Mouse (Mus musculus) kidney, embryonic 16.5 days (tissue): ENCODE data around the gene Slc47a2. TPM values are rescaled to one million over a fixed set of nuclear protein-coding genes. Genes with fewer than 3 reads are reported as not detected.

Experiments used
- ATAC-seq: fragments of 200-750 bp; cut with Nextera tagmentation; 2 replicates; pipeline ENCODE4 v1.8.0; 2017; ENCODE audit warnings: moderate TSS enrichment; ENCODE audit not compliant: low FRiP score, low TSS enrichment
- H3K27ac ChIP-seq: fragments of 300-500 bp; sonication (generic); 2 replicates; pipeline ENCODE4 v1.5.1; 2014; ENCODE audit warnings: low read length
- H3K27me3 ChIP-seq: fragments of 300-500 bp; sonication (generic); 2 replicates; pipeline ENCODE4 v1.6.1; 2014; ENCODE audit warnings: low read length, control low read depth, mixed read lengths; ENCODE audit not compliant: insufficient read depth
- H3K36me3 ChIP-seq: fragments of 300-500 bp; sonication (generic); 2 replicates; pipeline ENCODE4 v1.6.1; 2014; ENCODE audit warnings: low read length, control low read depth, mixed read lengths; ENCODE audit not compliant: insufficient read depth
- H3K4me1 ChIP-seq: fragments of 300-500 bp; sonication (generic); 2 replicates; pipeline ENCODE4 v1.6.1; 2014; ENCODE audit warnings: low read length, control low read depth, mixed read lengths; ENCODE audit not compliant: insufficient read depth
- H3K4me2 ChIP-seq: fragments of 300-500 bp; sonication (generic); replicated peaks from 2 replicates; pipeline ENCODE4 v1.6.1; 2014; ENCODE audit warnings: low read depth, low read length
- H3K4me3 ChIP-seq: fragments of 300-500 bp; sonication (generic); 2 replicates; pipeline ENCODE4 v1.5.1; 2014; ENCODE audit warnings: mild to moderate bottlenecking, low read length
- H3K9ac ChIP-seq: fragments of 300-500 bp; sonication (generic); replicated peaks from 2 replicates; pipeline ENCODE4 v1.6.1; 2014; ENCODE audit warnings: low read length
- H3K9me3 ChIP-seq: fragments of 300-500 bp; sonication (generic); 2 replicates; pipeline ENCODE4 v1.6.1; 2016; ENCODE audit warnings: low read length, control low read depth
- WGBS: fragments of 180-500 bp; shearing (Covaris S2); extraction: QIAGEN DNeasy Blood & Tissue Kit; methylation state at CpG from one replicate; pipeline ENCODE4 v1.1.7; 2014; 5-methylcytosine and 5-hydroxymethylcytosine counted together
- polyA plus RNA-seq: library from polyadenylated mRNA; unstranded; fragments of >200 nt; fragmentation: Nextera tagmentation; extraction: Ambion mirVana; gene quantifications from 2 replicates; pipeline ENCODE4 v1.2.1, GENCODE M21; 2015

Slc47a2 gene
- polyA plus RNA-seq, 1 experiment from 2014 or later = 0.10 TPM

DNA sequence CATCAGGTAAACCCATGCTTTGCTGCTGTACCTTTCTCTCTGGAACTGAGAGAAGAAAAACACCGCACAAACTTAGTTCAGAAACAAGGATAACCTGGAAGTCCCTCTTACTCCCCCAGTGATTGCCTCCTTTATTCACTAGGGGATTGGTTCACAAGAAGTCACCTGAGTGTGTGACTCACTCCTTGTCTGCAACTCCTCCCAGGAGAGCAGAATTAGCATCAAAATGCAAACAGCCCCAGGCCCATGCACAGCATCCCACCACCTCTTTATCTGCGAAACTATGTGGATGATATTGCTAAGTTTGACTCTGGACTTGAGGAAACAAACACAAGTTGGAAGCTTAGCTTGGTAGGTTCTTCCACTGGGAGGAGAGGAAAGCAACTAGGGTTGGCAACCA is 45.3 kb downstream of the Slc47a2 start:
- no peaks in the 10 kb centered on the region for H3K27me3 ChIP-seq
- no peaks in the 10 kb centered on the region for H3K36me3 ChIP-seq
- no peak overlapping the region for H3K4me2 ChIP-seq
- H3K9ac ChIP-seq = no peak overlapping the region
- WGBS = 74% methylated on average over 2 of the region's 2 CpGs
- ATAC-seq = no peak
- peaks cover 10% of the 10 kb centered on the region; the same call in 1 of the 2 replicates for H3K4me1 ChIP-seq
- H3K9me3 ChIP-seq = peaks cover 3% of the 10 kb centered on the region
- H3K27ac ChIP-seq = no peak overlapping the region
- no peak overlapping the region for H3K4me3 ChIP-seq

DNA sequence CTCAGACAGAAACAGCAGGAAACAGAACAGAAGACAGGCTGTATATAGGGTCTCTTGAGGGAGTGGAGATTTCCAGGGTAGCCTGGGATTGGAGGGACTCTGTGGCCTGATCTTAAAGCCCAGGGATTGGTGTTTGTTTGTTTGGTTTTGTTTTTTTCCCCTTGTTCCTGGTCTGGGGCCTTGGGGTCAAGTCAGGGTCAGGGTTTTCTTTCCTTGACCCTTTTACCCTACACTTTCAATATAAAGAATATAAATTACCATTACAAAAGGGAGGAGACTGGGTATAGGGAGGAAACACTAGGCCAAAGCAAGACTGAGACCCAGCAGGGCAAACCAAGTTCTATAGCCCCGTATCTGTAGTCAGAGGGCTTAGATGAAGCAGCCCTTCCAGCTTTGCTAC is 46.1 kb downstream of the Slc47a2 start:
- H3K4me1 ChIP-seq = peaks cover 10% of the 10 kb centered on the region; the same call in 1 of the 2 replicates
- H3K9me3 ChIP-seq = peaks cover 3% of the 10 kb centered on the region
- H3K27me3 ChIP-seq = no peaks in the 10 kb centered on the region
- ATAC-seq = no peak
- H3K4me2 ChIP-seq = no peak overlapping the region
- H3K4me3 ChIP-seq = no peak overlapping the region
- no peak overlapping the region for H3K9ac ChIP-seq
- no peaks in the 10 kb centered on the region for H3K36me3 ChIP-seq
- 76% methylated on average over 1 of the region's 1 CpGs for WGBS
- no peak overlapping the region for H3K27ac ChIP-seq

DNA sequence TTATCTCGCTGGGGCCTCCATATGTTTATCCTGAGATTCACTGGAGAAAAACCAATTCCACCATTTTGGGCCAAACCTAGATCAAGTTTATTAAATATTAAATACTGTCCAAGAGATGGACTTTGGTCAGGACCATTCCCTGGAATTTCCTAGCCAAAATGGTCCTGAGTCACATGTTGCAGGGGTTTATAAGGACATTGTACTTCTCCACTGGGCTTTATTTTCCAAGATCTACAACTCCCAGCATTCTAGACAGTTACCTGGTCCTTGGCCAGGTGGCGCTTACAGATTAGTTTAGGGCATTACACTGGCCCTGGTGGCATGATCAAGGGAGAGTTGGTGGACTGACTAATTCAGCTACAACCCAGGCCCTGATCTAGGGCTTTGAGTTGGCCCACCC is 47.1 kb downstream of the Slc47a2 start:
- H3K4me1 ChIP-seq = 0 out of 2 replicates have a peak, but pooled peaks cover 5% of the 10 kb centered on the region
- H3K27me3 ChIP-seq = no peaks in the 10 kb centered on the region
- no peak overlapping the region for H3K27ac ChIP-seq
- H3K36me3 ChIP-seq = no peaks in the 10 kb centered on the region
- no peak for ATAC-seq
- H3K4me3 ChIP-seq = no peak overlapping the region
- peaks cover 3% of the 10 kb centered on the region for H3K9me3 ChIP-seq
- H3K9ac ChIP-seq = no peak overlapping the region
- 90% methylated on average over 2 of the region's 2 CpGs for WGBS
- H3K4me2 ChIP-seq = no peak overlapping the region

DNA sequence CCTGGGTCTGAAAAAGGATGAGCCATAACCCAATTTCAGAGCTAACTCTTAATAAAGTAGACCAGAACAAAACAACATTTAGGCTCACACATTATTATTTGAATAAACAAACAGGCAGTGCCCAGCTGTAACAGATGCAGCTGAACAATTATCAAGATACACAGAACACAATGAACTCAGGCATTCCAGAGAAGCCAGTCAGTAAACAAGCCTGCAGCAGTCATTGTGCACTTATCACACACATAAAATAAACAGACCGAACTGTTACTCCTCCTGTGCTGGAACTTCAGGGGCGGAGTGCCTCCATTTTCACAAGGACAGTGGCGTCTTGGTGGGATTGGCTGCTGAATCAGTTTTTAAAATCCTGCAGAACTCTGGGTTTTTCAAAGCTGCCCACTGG is 48.2 kb downstream of the Slc47a2 start:
- WGBS = 77% methylated on average over 3 of the region's 3 CpGs
- Histone ChIP-seq H3K27ac (no peak overlapping the region), H3K4me3 (no peak overlapping the region), H3K27me3 (no peaks in the 10 kb centered on the region), H3K36me3 (no peaks in the 10 kb centered on the region), H3K4me2 (no peak overlapping the region), H3K9me3 (peaks cover 3% of the 10 kb centered on the region), H3K4me1 (no peaks in the 10 kb centered on the region), H3K9ac (no peak overlapping the region)
- no peak for ATAC-seq

DNA sequence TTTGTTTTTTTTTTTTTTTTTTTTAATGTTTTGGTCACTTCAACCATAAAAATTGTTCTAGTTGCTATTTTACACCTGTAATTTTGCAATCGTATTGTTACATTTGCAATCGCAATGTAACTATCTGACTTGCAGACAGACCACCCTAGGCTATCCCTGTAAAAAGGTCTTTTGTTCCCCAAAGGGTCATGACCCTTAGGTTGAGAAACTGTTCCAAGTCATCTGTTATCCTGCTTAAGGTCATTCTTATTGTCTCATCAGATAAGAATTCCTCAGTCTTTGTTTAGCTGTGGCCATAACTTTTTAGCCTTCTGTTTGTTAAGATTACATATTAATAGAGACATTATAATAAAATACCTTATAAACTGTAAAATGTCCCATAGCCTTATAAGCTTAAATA is 49.4 kb downstream of the Slc47a2 start:
- no peaks in the 10 kb centered on the region for H3K4me1 ChIP-seq
- no peak overlapping the region for H3K27ac ChIP-seq
- no peaks in the 10 kb centered on the region for H3K36me3 ChIP-seq
- H3K27me3 ChIP-seq = no peaks in the 10 kb centered on the region
- WGBS = 75% methylated on average over 2 of the region's 2 CpGs
- peaks cover 3% of the 10 kb centered on the region for H3K9me3 ChIP-seq
- H3K4me2 ChIP-seq = no peak overlapping the region
- H3K9ac ChIP-seq = no peak overlapping the region
- ATAC-seq = no peak
- H3K4me3 ChIP-seq = no peak overlapping the region

DNA sequence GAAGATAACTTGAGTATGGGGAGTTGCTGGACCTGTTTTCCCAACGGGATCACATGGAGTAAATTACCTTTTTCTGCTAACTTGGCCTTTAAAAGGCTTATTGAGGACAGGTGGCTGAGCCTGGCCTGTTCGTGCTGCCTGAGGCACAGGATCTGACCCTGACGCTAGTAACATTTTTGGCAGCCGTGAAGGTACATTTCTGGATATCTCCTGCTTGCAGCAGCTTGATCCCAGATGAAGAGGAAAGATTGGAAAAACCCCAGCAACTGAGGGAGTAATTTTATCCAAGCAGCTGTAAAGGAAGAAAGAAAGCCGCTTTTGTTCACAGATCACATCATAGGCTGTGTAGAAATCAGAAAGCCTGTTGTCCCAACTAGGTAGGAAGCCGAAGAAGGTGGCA is 58.3 kb downstream of the Slc47a2 start:
- Histone ChIP-seq H3K27ac (no peak overlapping the region), H3K9me3 (no peaks in the 10 kb centered on the region), H3K4me1 (no peaks in the 10 kb centered on the region), H3K4me2 (no peak overlapping the region), H3K27me3 (no peaks in the 10 kb centered on the region), H3K9ac (no peak overlapping the region), H3K36me3 (no peaks in the 10 kb centered on the region), H3K4me3 (no peak overlapping the region)
- no peak for ATAC-seq
- WGBS = 65% methylated on average over 6 of the region's 6 CpGs

DNA sequence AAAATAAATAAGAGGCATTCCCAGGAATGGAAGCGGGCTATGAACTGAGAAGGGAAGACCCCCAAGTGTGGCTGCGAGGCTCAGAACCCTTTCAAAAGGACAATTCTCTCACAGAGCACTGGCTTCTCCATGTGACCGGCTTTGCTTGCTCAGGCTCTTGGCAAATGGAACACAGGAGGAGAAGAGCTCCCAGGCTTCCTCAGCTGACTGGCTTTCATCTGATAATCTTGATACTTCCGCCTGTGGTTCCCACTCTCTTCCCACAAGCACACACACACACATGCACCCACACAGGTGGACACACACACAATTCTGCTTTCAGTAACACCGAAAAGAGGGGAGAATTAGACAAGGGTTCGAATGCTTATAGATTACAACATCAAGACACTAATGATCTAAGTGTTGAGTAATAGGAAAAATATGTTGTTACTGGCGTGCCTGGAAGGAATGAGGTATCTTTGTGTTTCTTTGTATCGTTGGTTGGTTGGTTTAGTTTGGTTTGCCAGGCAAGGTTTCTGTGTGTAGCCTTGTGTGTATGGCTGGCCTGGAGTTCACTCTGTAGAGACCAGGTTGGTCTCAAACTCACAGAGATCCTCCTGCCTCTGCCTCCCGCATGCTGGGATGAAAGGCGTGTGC is 59.1 kb downstream of the Slc47a2 start:
- WGBS = 85% methylated on average over 10 of the region's 10 CpGs
- Histone ChIP-seq H3K27ac (0 out of 2 replicates have a peak overlapping the region, but pooled peaks have one; percentile 15), H3K27me3 (no peaks in the 10 kb centered on the region)

DNA sequence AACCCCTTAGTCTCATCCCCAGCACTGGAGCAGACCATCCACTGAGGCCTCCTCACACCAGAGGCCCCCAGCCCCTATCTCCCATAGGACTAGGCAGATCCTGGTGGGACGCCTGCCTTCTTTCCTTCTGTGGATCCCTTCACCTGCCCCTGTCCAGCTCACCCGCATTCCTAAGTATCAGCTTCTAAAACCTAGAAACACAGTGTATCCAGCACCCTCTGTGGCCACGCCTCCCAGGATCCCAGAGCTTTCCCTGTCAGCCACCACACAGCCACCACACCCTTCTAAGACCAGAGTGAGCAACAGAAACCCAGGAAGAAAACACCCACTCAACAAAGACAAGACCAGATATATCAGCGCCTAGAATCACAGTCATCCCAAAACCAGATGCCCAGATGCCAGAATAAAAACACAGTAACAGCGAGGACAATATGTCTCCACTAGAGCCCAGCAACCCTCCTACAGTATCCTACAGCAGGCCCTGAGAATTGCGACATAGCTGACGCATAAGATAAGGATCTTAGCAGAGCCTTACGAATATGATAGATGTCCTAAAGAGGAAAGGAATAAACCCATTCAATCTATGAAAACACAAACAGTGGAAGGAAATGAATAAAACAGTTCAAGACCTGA is 64.1 kb downstream of the Slc47a2 start:
- Histone ChIP-seq H3K4me2 (no peak overlapping the region), H3K27me3 (no peaks in the 10 kb centered on the region), H3K9ac (no peak overlapping the region), H3K9me3 (no peaks in the 10 kb centered on the region), H3K4me1 (no peaks in the 10 kb centered on the region), H3K4me3 (no peak overlapping the region), H3K36me3 (no peaks in the 10 kb centered on the region), H3K27ac (no peak overlapping the region)
- 79% methylated on average over 8 of the region's 8 CpGs for WGBS
- no peak for ATAC-seq

More for the DNA sequence above, 59.1 kb downstream of the Slc47a2 start:
- H3K9me3 ChIP-seq = no peaks in the 10 kb centered on the region
- no peaks in the 10 kb centered on the region for H3K4me1 ChIP-seq
- H3K36me3 ChIP-seq = no peaks in the 10 kb centered on the region
- H3K4me3 ChIP-seq = no peak overlapping the region
- ATAC-seq = no peak
- H3K9ac ChIP-seq = no peak overlapping the region
- H3K4me2 ChIP-seq = no peak overlapping the region

DNA sequence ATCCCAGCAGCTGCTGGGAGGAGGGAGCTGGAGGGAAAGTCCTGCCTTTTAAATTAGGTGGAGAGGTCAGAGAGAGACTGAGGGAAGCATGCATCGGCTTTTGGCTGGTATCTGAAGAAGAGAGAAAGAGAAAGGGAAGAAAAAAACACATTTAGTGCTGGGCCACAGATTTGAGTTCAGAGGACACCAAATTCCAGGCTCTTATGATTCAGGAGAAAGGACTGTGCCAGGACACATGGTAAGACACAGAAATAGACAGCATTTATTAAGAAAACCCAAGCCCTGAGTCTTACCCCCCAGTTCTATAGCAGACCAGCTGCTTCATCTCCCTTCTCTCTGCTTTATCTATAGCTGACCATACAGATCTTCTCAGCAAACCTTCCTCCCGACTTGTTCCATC is 64.7 kb downstream of the Slc47a2 start:
- no peaks in the 10 kb centered on the region for H3K27me3 ChIP-seq
- no peak overlapping the region for H3K27ac ChIP-seq
- no peak for ATAC-seq
- no peak overlapping the region for H3K4me2 ChIP-seq
- no peaks in the 10 kb centered on the region for H3K9me3 ChIP-seq
- H3K9ac ChIP-seq = no peak overlapping the region
- H3K4me1 ChIP-seq = no peaks in the 10 kb centered on the region
- no peaks in the 10 kb centered on the region for H3K36me3 ChIP-seq
- no peak overlapping the region for H3K4me3 ChIP-seq
- WGBS = 53% methylated on average over 2 of the region's 2 CpGs

DNA sequence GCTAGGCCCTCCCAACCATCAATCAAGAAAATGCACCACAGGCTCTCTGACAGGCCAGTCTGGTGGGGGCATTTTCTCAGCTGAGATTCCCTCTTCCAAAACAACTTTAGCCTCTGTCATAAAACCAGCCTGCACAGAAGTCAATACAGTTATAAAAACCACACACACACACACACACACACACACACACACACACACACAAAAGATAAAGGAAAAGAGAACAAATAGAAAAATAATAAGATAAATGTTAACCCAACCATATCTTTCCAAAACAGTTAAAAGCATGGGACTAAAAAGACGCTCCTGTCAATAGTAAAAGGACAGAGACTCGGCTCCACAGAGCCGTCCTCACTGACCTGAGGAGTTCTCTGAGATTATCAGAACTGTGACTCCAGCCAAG is 66.2 kb downstream of the Slc47a2 start:
- H3K4me2 ChIP-seq = no peak overlapping the region
- H3K36me3 ChIP-seq = no peaks in the 10 kb centered on the region
- H3K4me1 ChIP-seq = no peaks in the 10 kb centered on the region
- no peak overlapping the region for H3K4me3 ChIP-seq
- WGBS = 78% methylated on average over 3 of the region's 3 CpGs
- no peak overlapping the region for H3K9ac ChIP-seq
- ATAC-seq = no peak
- no peaks in the 10 kb centered on the region for H3K27me3 ChIP-seq
- H3K9me3 ChIP-seq = no peaks in the 10 kb centered on the region
- H3K27ac ChIP-seq = no peak overlapping the region
